8 mouse cellular contexts compared by ENCODE assay signal in genomic region chr7:107370232-107371125, GRCm38 (mm10). TPM values are rescaled to one million over a fixed set of nuclear protein-coding genes. Genes with fewer than 3 reads are reported as not detected.
DNase-seq lines count a peak whose midpoint lies in the region; ATAC-seq lines count a peak whose summit lies in the region.

Gene Syt9 (plus strand): TSS chr7:107370728.

- peak within 1 kb of the TSS; percentile 98 for H3K4me2 ChIP-seq in forebrain, embryonic 14.5 days (ENCODE audit: low read length)
- H3K4me2 ChIP-seq in hindbrain, embryonic 13.5 days = peak within 1 kb of the TSS; percentile 96

- H3K27me3 ChIP-seq in forebrain, embryonic 14.5 days (replicated peaks; ENCODE audit: control insufficient read depth, insufficient read depth, low read length) = peaks cover 14% of the 10 kb centered on the region; the same call in 1 of the 2 replicates
- peaks cover 68% of the 10 kb centered on the region for H3K27me3 ChIP-seq in hindbrain, embryonic 13.5 days

- under 1% methylated on average over 70 of the region's 102 CpGs for WGBS in forebrain, embryonic 14.5 days
- under 1% methylated on average over 70 of the region's 102 CpGs for WGBS in hindbrain, embryonic 13.5 days

- H3K27ac ChIP-seq in forebrain, embryonic 14.5 days (ENCODE audit: low read depth, low read length) = peak within 1 kb of the TSS; percentile 14; the same call in 1 of the 2 replicates
- H3K27ac ChIP-seq in hindbrain, embryonic 13.5 days = peak within 1 kb of the TSS; percentile 12

- H3K36me3 ChIP-seq in forebrain, embryonic 14.5 days (ENCODE audit: control insufficient read depth, insufficient read depth, low read length) = no peaks in the 10 kb centered on the region
- no peaks in the 10 kb centered on the region for H3K36me3 ChIP-seq in hindbrain, embryonic 13.5 days

- DNase-seq in Muller cell, postnatal 12 days (ENCODE audit: inconsistent ontology term) = peak; percentile 66
- peak; percentile 69 for DNase-seq in cerebellum, adult 11 months
- DNase-seq in forebrain, embryonic 14.5 days (ENCODE audit: low spot score) = peak; percentile 62
- DNase-seq in layer of hippocampus, postnatal 14 days (ENCODE audit: low spot score in 2 of 2) = peak; percentile 27 to 44
- peak; percentile 7 for DNase-seq in lung, postnatal 14 days
- peak; percentile 31 to 50 for DNase-seq in right cerebral cortex, adult 2 months (ENCODE audit: low spot score in 2 of 2)

- H3K4me3 ChIP-seq in forebrain, embryonic 14.5 days (ENCODE audit: low read depth, low read length) = peak within 1 kb of the TSS; percentile 67
- peak within 1 kb of the TSS; percentile 74 for H3K4me3 ChIP-seq in hindbrain, embryonic 13.5 days

- peak within 1 kb of the TSS; percentile 71 for H3K9ac ChIP-seq in forebrain, embryonic 14.5 days (ENCODE audit: low read length)
- peak within 1 kb of the TSS; percentile 77 for H3K9ac ChIP-seq in hindbrain, embryonic 13.5 days

- no peaks in the 10 kb centered on the region for H3K9me3 ChIP-seq in forebrain, embryonic 14.5 days (replicated peaks; ENCODE audit: control insufficient read depth, low read length)
- no peaks in the 10 kb centered on the region for H3K9me3 ChIP-seq in hindbrain, embryonic 13.5 days

- peak; percentile 92 for ATAC-seq in forebrain, embryonic 14.5 days
- ATAC-seq in hindbrain, embryonic 13.5 days (ENCODE audit: low FRiP score) = peak; percentile 93
- ATAC-seq in monocyte, adult 5-6 weeks (replicated peaks; ENCODE audit: insufficient number of reproducible peaks, low FRiP score, low TSS enrichment, poor library complexity, severe bottlenecking) = no peak

- no peaks in the 10 kb centered on the region for H3K4me1 ChIP-seq in forebrain, embryonic 14.5 days (ENCODE audit: control insufficient read depth, insufficient read depth, low read length)
- peaks cover 25% of the 10 kb centered on the region for H3K4me1 ChIP-seq in hindbrain, embryonic 13.5 days (replicated peaks)

RNA-seq across cellular contexts. Expression of gene Syt9, which starts in this region (rescaled TPM):
- 7.0 and 8.4 TPM in 2 replicates for polyA plus RNA-seq in forebrain, embryonic 14.5 days (2014; fragmentation: Nextera tagmentation; extraction: Ambion mirVana)
- polyA plus RNA-seq in hindbrain, embryonic 13.5 days (2015; fragmentation: Nextera tagmentation; extraction: Ambion mirVana) = 6.1 TPM in 2 replicates
- 10 to 100 TPM in 1 of 2 experiments, 1 to 10 TPM in 1; 7.6 to 10.4 TPM for total RNA-seq in layer of hippocampus, postnatal 14 days (2021)
- not detected in 3 replicates for total RNA-seq in monocyte, adult 5-6 weeks (2017)

Comparison
In these comparisons a context has a peak if more than half of its experiments do, and no peak if none do; other contexts are left out.
1. DNase-seq: peak in every context shown above with its lines; median percentile 69 in cerebellum, adult 11 months; 66 in Muller cell, postnatal 12 days; 62 in forebrain, embryonic 14.5 days; 40 in right cerebral cortex, adult 2 months; 36 in layer of hippocampus, postnatal 14 days; 7 in lung, postnatal 14 days.